Mouse (Mus musculus) spleen, adult 2 months (tissue): ENCODE measurements around the gene Anxa4.

Source experiments
- CTCF ChIP-seq: fragments of 200-500 bp; IDR thresholded peaks from 2 replicates; pipeline ENCODE4 v1.5.1; 2011; ENCODE audit warnings: mild to moderate bottlenecking, inconsistent platforms; ENCODE audit not compliant: insufficient read depth, insufficient read length, insufficient replicate concordance; ENCODE audit errors: extremely low read depth
- POLR2A ChIP-seq: fragments of 200-500 bp; IDR thresholded peaks from 2 replicates; pipeline ENCODE4 v1.6.1; 2011; ENCODE audit warnings: low read depth, low read length, inconsistent platforms

- TF ChIP-seq CTCF (no peak), POLR2A (no peak)
These were observed 5.1 kb downstream of the Anxa4 start for GRCm38 (mm10) chr6:86788242-86788641.
